Mouse (Mus musculus): ENCODE results near the gene Echs1.

Gene Echs1

GRCm38 (mm10) chr7:140115583-140116328 lies 520 bp downstream of the Echs1 start, which contains the start of gene Paox:
Gene Paox, plus strand, starts transcription at chr7:140115799.
- DNase-seq (ENCODE audit: low spot score in 2 of 2) = peak in 1 of 2 experiments; percentile 29

- DNase-seq (ENCODE audit: low spot score in 2 of 2) = no peak
Observed at GRCm38 (mm10) chr7:140111943-140112342, 4.3 kb downstream of the Echs1 start.

- DNase-seq (ENCODE audit: low spot score in 2 of 2) = no peak
Observed at GRCm38 (mm10) chr7:140104009-140104408, 12.3 kb downstream of the Echs1 start.

GRCm38 (mm10) chr7:140101993-140102860 lies 14.0 kb downstream of the Echs1 start, which contains the start of gene Fuom:
Gene Fuom, minus strand, starts transcription at chr7:140102441.
- DNase-seq (ENCODE audit: low spot score in 2 of 2) = peak; percentile 76 to 82

DNA sequence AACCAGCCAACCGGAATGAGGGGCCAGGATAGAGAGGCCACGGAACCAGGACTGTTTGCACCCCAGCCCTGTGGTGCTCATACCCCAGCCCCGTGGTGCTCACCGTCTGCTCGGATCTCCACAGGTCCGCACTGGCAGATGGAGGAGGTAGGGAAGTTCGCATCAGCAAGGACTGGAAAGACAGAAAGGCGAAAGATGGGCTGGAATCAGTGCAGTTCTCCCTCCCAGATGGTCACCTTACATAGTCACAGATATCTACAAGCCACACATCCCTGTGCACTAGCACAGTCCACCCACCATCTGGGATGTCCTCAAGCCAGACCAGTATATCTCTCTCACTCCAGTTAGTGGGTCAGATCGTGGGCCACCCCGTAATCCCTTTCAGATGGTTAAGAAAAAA lies 14.8 kb downstream of the Echs1 start:
- DNase-seq (ENCODE audit: low spot score in 2 of 2) = no peak

DNA sequence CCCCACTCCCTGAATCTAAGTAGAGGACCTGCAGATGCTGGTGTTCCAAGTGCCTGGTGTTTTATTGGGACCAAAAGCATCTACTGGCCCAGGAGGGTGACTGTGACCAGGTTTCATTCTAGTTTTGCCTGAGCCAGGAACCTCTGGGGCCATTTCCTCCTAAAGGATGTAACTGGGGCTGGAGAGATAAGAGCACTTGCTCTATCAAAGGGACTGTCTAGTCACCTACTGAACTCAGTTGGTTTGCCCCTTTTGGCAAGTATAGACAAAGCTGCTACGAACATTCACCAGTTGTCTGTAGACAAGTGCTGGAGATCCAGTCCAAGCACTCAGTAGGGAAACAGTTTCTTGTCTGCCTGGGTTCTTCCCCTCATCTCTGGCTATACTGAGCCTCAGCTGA lies 17.8 kb downstream of the Echs1 start:
- DNase-seq (ENCODE audit: low spot score in 2 of 2) = no peak

DNA sequence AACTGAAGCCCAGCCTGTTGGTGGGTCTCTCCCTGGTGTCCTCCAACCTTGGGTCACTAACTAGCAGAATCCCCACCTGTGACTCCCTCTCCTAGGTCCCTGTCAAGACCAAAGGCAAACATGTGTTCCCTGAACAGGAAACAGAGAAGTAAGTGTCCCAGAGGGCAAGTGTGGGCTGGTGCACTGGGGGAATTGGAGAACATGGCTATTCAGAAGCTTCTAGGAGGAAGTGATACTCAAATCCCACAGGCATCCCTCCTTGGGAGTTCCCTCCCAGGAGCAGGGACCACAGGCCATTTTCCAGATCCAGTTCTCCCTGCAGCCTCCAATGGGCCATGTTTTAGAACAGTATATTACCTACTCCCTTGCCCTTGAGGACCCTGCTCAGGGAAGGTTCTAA lies 20.2 kb downstream of the Echs1 start:
- DNase-seq (ENCODE audit: low spot score in 2 of 2) = no peak

- no peak for DNase-seq (ENCODE audit: low spot score in 2 of 2)
Observed at GRCm38 (mm10) chr7:140095556-140095955, 20.7 kb downstream of the Echs1 start.

- no peak for DNase-seq (ENCODE audit: low spot score in 2 of 2)
Observed at GRCm38 (mm10) chr7:140094954-140095353, 21.3 kb downstream of the Echs1 start.

DNA sequence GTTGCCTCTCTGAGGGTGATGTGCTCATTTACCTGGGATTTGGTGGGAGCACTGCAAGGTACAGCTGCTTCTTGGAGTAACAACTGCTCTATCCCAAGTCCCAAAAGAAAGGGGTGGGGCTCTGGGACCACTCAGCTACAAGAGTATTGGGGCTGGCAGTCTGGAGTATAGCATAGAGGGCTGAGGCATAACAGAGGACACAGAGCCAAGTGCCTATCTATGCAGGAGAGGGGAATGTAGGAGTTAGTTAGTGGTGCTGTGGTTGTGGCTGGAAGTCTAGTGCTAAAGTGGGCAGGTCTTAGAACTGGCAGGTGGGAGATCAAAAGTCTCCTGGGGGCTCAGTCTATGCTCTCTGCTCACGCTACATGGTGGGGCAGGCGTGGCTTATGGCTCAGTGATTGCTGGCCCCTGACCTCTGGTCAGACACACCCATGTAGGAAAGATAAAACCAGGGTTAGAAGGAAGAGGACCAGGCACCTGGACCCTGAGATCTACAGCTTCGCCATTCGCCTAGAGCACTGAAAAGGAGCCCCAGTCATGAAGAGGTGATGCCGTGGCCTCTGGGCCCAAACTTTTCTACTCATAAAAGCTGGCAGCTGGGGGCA lies 23.2 kb downstream of the Echs1 start, which contains the start of gene Prap1:
Gene Prap1 (plus strand): TSS at position 472 of the 605 bp plus-strand sequence.
- DNase-seq (ENCODE audit: low spot score in 2 of 2) = no peak

- no peak for DNase-seq (ENCODE audit: low spot score in 2 of 2)
Observed at GRCm38 (mm10) chr7:140090601-140091000, 25.7 kb downstream of the Echs1 start.

- DNase-seq (ENCODE audit: low spot score in 2 of 2) = no peak
Observed at GRCm38 (mm10) chr7:140082242-140082678, 34.0 kb downstream of the Echs1 start, which contains the start of gene Caly. Gene Caly, minus strand, starts transcription at chr7:140082548.

- no peak for DNase-seq (ENCODE audit: low spot score in 2 of 2)
Observed at GRCm38 (mm10) chr7:140081408-140082241, 34.7 kb downstream of the Echs1 start.

DNA sequence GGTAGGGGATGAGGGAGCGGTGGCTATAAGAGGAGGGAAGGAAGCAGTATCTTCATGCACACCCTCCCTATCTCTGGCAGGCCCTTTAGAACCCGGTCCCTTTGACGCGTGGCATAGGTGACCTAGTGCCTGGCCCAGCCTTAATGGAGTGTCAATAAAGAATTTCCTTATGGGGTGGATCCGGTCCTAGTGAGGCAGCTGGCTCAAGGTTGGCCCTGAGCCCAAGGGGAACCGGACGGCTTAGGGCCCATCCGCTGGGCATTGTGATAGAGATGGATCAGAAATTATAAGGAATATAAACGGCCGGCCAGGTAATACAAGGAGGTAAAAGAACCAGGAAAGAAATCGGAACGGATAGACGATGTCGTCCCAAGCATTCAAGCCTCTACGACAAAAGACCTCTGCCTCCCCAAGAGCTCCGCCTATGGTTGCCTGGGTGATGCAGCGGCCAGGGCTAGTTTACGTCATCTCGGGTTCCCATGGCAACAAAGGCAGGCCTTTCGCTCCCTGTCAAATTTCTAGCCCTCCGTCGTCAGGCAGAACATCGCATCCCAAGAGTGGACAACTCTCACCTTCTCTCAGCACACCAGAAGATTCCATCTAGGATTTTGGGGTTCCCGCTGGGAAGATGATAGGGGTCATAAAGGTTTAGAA lies 35.6 kb downstream of the Echs1 start:
- DNase-seq (ENCODE audit: low spot score in 2 of 2) = peak; percentile 15

GRCm38 (mm10) chr7:140078711-140079110 lies 37.6 kb downstream of the Echs1 start:
- DNase-seq (ENCODE audit: low spot score in 2 of 2) = peak; percentile 26 to 39

DNA sequence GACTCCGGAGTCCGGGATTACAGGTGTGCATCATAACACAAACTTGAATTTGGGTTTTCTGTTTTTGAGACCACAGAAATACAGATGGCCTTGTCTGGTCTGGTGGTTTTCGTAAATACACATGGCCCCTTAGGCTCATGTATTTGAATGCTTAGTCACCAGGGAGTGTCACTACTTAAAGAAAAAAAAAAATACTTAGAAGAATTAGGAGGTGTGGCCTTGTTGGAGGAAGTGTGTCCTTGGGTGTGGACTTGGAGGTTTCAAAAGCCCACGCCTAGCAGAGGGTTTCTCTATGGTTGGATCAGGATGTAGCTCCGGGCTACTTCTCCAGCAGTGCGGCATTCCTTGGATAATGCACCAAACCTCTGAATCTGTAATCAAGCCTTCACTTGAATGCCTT lies 38.6 kb downstream of the Echs1 start:
- no peak for DNase-seq (ENCODE audit: low spot score in 2 of 2)

DNA sequence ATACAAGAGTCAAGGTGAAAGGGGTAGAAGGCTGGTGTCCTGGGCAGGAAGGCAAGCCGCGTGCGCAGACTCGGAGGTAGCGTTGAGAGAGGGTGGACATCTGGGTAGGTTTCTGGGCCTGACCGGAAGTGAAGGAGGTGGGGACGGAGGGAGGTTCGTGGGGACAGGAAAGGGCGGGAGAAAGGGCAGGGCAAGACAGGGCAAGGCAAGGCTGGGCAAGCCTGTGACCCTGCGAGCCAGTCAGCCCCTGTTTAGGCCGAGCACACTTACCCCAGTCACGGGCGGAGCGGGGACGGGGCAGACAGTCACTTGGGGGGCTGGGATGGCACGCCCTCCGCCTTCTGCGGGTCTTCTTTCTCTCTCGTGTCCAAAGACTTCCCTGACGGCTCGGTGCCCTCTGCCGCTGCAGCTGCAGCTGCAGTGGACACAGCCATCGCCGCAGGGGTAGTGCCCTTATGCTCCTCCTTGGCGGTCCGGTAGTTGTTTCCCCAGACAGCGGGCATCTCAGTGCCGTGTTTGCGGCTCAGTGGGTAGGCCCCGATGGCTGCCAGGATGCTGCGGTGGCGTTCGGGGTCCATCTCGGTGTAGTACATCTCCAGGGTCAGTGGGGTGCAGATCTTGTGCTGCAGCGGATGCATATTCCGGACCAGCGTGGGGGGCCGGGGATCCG lies 46.1 kb downstream of the Echs1 start:
- DNase-seq (ENCODE audit: low spot score in 2 of 2) = no peak

GRCm38 (mm10) chr7:140067397-140067796 lies 48.9 kb downstream of the Echs1 start:
- no peak for DNase-seq (ENCODE audit: low spot score in 2 of 2)

DNA sequence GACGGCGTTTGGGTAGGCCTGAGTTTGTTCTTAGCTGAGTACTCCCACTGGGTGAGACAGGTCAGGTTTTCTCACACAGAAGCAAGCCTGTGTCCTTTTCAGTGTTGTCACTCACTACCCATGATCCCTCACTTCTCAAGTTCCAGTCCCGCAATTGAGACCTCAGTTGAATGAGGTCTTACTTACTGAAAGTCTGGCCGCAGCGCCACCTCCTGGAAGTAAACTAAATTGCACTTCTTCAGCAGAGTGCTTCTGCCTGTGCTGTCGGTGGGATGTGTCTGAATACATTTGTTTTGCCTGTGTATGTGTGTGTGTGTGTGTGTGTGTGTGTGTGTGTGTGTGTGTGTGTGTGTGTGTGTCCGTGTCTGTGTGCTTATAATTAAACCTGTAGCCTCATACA lies 53.2 kb downstream of the Echs1 start:
- DNase-seq (ENCODE audit: low spot score in 2 of 2) = peak; percentile 13 to 45

GRCm38 (mm10) chr7:140062307-140062706 lies 54.0 kb downstream of the Echs1 start:
- DNase-seq (ENCODE audit: low spot score in 2 of 2) = no peak
